Mouse (Mus musculus) heart, postnatal 14 days (tissue): ENCODE data around the gene Thbd. TPM values are rescaled to one million over a fixed set of nuclear protein-coding genes. Genes with fewer than 3 reads are reported as not detected.

Source experiments
- DNase-seq, 2 experiments: peaks; one replicate each; pipeline ENCODE4 v3.0.0; 2021 to 2022
- intact Hi-C: fragments of 180-260 bp; cut with DNase I; formaldehyde crosslinking; loops from one replicate; pipeline ENCODE4 v1.15.1; 2025
- total RNA-seq, 2 experiments: library from RNA; stranded (reverse); gene quantifications; 2 replicates each; pipeline ENCODE4 v1.2.3; 2021

The Thbd gene
- total RNA-seq, 2 experiments from 2014 or later: 59.9 to 68.8 TPM

GRCm38 (mm10) chr2:148395131-148396051 lies 12.6 kb downstream of the Thbd start, which contains the start of gene Sstr4:
Gene Sstr4, plus strand, starts transcription at chr2:148395344.
- peak; percentile 71 for DNase-seq

GRCm38 (mm10) chr2:148393846-148394245 lies 14.1 kb downstream of the Thbd start:
- intact Hi-C loops: no loop called here
- no peak for DNase-seq

More at GRCm38 (mm10) chr2:148395131-148396051, 12.6 kb downstream of the Thbd start, which contains the start of gene Sstr4:
- intact Hi-C loops: loop anchor here (5.0 kb wide), 1 partner anchor 48 kb away; no protein-coding TSS in a partner anchor

DNA sequence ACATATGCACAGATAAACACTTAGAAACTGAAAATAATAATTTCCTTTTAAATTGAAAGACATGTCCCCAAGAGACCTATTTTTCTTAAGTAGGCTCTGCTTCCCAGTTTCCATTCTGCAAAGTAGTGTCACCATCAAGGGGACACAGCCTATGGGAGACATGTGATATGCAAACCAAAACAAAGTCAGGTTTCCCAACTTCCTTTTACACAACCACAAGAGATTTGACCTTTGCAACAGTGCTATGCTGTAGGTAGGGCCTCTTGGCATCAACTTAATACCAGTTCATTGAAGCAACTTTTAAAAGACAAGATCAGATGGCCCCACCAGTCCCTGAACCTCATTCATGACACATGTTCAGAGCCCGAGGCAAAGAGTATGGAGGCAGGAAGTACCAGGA lies 14.8 kb downstream of the Thbd start:
- intact Hi-C loops: no loop called here
- no peak for DNase-seq

- no peak for DNase-seq
- intact Hi-C loops: no loop called here
These were observed 20.1 kb downstream of the Thbd start for GRCm38 (mm10) chr2:148387652-148388581.

GRCm38 (mm10) chr2:148386927-148387326 lies 21.1 kb downstream of the Thbd start:
- intact Hi-C loops: no loop called here
- no peak for DNase-seq

DNA sequence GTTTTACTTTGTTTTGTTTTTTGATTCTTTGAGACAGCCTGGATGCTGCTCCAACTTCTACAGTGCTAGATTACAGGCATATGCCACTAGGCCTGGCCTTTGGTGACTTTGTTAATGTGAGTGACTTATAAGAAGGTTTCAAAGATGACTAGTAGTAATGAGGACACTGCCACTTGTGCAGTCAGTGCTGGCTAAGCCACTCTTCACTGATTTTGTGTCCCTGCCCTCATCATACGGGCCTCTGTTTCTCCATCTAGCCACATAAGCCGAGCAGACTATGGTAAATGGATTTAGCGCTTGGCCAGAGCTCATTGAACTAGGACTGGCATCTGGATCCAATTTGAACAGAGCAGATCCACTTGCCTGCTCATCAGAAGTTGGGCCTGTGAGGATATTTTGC lies 21.5 kb downstream of the Thbd start:
- intact Hi-C loops: no loop called here
- no peak for DNase-seq

- DNase-seq: no peak
- intact Hi-C loops: no loop called here
These were observed 26.9 kb downstream of the Thbd start for GRCm38 (mm10) chr2:148381076-148381475.

GRCm38 (mm10) chr2:148379899-148380413 lies 28.0 kb downstream of the Thbd start:
- intact Hi-C loops: no loop called here
- no peak for DNase-seq

- intact Hi-C loops: no loop called here
- no peak for DNase-seq
These were observed 29.1 kb downstream of the Thbd start for GRCm38 (mm10) chr2:148378817-148379342.

GRCm38 (mm10) chr2:148375326-148376150 lies 32.5 kb downstream of the Thbd start:
- intact Hi-C loops: no loop called here
- peak; percentile 50 to 54 for DNase-seq

DNA sequence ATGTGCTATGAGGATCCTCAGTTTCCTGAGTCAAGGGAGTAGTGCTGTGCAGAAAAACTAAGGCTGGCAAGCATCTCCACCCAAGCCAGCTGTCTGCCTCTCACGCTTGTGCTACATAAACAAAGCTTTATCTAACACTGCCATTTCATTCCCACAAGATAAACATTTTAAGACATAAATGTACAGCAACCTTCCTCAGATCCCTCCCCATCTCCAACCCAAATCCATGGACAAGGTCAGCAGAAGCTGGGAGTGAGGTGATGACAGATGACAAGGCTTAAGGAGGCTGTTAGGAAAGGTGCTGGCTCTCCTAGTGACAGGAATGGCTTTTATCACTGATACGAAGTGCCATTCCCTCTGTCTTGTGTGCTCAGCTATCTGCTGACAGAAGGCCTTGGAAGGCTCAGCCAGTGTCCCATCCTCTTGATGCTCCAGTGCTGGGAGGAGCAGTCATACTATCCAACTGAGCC lies 34.4 kb downstream of the Thbd start:
- intact Hi-C loops: no loop called here
- DNase-seq: no peak

DNA sequence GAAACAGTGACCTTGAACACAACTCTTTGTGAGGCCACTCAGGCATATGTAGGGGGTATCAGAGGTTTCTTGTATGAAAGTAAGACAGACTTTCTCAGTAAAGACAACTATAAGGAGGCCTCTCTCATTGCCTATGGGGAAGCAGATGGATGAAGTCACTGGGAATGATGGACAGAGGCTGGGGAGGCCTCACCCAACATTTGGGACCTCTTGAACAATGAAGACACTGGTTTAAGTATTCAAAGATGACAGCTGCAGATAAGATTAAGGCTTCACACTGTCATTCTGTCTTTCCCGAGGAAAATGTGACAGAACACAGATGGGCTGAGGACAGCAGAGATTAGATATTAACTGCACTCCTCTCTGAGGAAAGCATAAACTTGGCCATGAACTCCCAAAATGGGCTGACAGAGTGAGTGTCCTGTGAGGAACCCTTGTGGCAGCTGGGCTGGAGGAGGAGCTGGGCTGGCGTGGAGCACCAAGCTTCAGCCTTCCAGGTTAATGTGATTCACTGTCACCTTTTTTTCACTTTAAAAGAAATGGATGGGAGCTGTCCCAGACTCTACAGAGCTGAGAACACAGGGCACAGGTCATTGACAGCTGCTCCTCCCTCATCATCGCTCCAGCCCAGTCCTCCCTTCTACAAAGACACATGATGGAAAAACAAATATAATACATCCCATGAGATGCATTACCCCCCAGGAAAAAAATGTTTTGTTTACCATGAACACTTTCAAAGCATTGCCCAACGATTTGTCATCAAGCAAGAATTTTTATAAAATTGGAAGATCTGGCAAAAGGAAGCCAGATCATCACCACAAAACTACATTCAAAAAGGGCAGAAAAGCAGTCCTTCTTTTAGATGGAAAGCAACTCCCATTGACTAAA lies 36.0 kb downstream of the Thbd start:
- DNase-seq: no peak
- intact Hi-C loops: no loop called here

GRCm38 (mm10) chr2:148365227-148365626 lies 42.8 kb downstream of the Thbd start:
- intact Hi-C loops: no loop called here

GRCm38 (mm10) chr2:148364536-148364935 lies 43.5 kb downstream of the Thbd start:
- DNase-seq: no peak
- intact Hi-C loops: no loop called here

More at GRCm38 (mm10) chr2:148365227-148365626, 42.8 kb downstream of the Thbd start:
- DNase-seq: no peak

GRCm38 (mm10) chr2:148357145-148357544 lies 50.8 kb downstream of the Thbd start:
- intact Hi-C loops: no loop called here
- DNase-seq: no peak
